ENCODE assay signal across 13 mouse cellular contexts in the genomic region with DNA sequence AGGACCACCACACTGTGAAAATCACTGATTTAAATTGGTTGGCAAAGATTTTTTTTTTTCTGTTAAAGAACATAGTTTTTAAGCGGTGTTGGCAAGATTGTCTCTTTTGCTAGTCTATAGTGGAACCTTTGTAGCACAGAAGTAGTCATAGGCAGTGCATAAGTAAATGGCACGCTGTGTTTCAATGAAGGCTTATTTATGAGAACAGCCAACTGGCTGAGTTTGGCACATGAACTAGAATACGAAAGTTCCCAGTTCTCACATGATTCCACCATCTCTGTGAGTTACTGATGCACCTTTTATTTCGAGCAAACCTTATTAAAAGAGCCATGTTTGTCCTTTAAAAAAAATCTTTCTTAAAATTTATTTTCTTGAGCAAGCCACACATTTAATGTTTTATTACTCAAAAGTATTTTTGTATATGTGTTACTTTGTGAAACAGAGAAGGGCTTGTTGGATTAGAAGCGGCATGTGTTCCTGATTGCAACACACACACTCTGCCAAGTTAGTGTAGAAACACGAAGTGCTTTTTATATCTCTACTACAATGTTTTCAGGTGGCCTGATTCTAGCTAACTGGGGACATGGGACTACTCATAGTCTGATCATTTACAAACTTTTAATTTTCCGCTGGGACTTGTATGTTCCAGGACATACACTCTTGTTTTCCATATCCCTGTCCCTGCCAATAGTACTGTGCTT. TPM values are rescaled to one million over a fixed set of nuclear protein-coding genes. Genes with fewer than 3 reads are reported as not detected.
DNase-seq lines count a peak whose midpoint lies in the region; ATAC-seq and TF ChIP-seq lines count a peak whose summit lies in the region.
"Had no signal": no experiment of that assay in that cellular context is flagged by ENCODE, and none has a peak within 500 bp of the region (broad histone marks: within the 10 kb centered on the region; RNA-seq: fewer than 3 reads in every experiment).

No protein-coding gene starts in this region.

- ATAC-seq in lung, postnatal 0 days, result no peak
- no peak for ATAC-seq in hindbrain, embryonic 16.5 days
- no peak for ATAC-seq in megakaryocyte progenitor cell, adult 5-6 weeks (replicated peaks; ENCODE audit: poor library complexity)

- TF ChIP-seq EP300 in lung, postnatal 0 days (IDR thresholded peaks at IDR 0.05), result no peak

- intact Hi-C loops in gastrocnemius, adult 2 months (cut with DNase I), result no loop called here

- H3K27ac ChIP-seq in gastrocnemius, adult 2 months, result peak overlapping the region; percentile 96
- H3K27ac ChIP-seq in lung, postnatal 0 days (ENCODE audit: low read length), result no peak overlapping the region
- no peak overlapping the region; the same call in 1 of the 2 replicates for H3K27ac ChIP-seq in hindbrain, embryonic 16.5 days (ENCODE audit: low read depth, low read length)
- H3K27ac ChIP-seq in olfactory bulb, adult 2 months (ENCODE audit: insufficient read depth, low read depth, low read length), result peak overlapping the region; percentile 6; the same call in 1 of the 2 replicates
- H3K27ac ChIP-seq: embryonic facial prominence, embryonic 12.5 days; limb, embryonic 12.5 days had no signal

- H3K9me3 ChIP-seq in lung, postnatal 0 days (ENCODE audit: low read length), result no peaks in the 10 kb centered on the region
- no peaks in the 10 kb centered on the region for H3K9me3 ChIP-seq in hindbrain, embryonic 16.5 days (ENCODE audit: control insufficient read depth, low read length)
- H3K9me3 ChIP-seq: embryonic facial prominence, embryonic 12.5 days; limb, embryonic 12.5 days had no signal

- H3K4me3 ChIP-seq in gastrocnemius, adult 2 months, result no peak overlapping the region; the same call in 1 of the 2 replicates
- no peak overlapping the region for H3K4me3 ChIP-seq in lung, postnatal 0 days (ENCODE audit: low read depth, low read length)
- H3K4me3 ChIP-seq in lung, adult 2 months (replicated peaks; ENCODE audit: extremely low read depth, low read depth, low read length), result no peak overlapping the region
- no peak overlapping the region for H3K4me3 ChIP-seq in hindbrain, embryonic 16.5 days (ENCODE audit: low read length)
- H3K4me3 ChIP-seq in olfactory bulb, adult 2 months (ENCODE audit: insufficient read depth, low read depth, low read length), result no peak overlapping the region
- H3K4me3 ChIP-seq: embryonic facial prominence, embryonic 12.5 days; limb, embryonic 12.5 days had no signal

- no peak overlapping the region for H3K9ac ChIP-seq in lung, postnatal 0 days (replicated peaks; ENCODE audit: low read depth)
- H3K9ac ChIP-seq in hindbrain, embryonic 16.5 days (ENCODE audit: low read depth, low read length), result no peak overlapping the region
- H3K9ac ChIP-seq: embryonic facial prominence, embryonic 12.5 days; limb, embryonic 12.5 days had no signal

- no peaks in the 10 kb centered on the region for H3K36me3 ChIP-seq in lung, postnatal 0 days (ENCODE audit: insufficient read depth, low read length)
- no peaks in the 10 kb centered on the region for H3K36me3 ChIP-seq in hindbrain, embryonic 16.5 days (ENCODE audit: control insufficient read depth, insufficient read depth, low read length)
- H3K36me3 ChIP-seq: embryonic facial prominence, embryonic 12.5 days had no signal

- H3K4me2 ChIP-seq in lung, postnatal 0 days (replicated peaks; ENCODE audit: low read depth, low read length), result no peak overlapping the region
- H3K4me2 ChIP-seq in hindbrain, embryonic 16.5 days (ENCODE audit: low read length), result peak overlapping the region; percentile 86
- H3K4me2 ChIP-seq: embryonic facial prominence, embryonic 12.5 days; limb, embryonic 12.5 days had no signal

- peaks cover 2% of the 10 kb centered on the region; the same call in 1 of the 2 replicates for H3K4me1 ChIP-seq in lung, postnatal 0 days (ENCODE audit: insufficient read depth, low read depth, low read length)
- peaks cover 8% of the 10 kb centered on the region; the same call in 1 of the 2 replicates for H3K4me1 ChIP-seq in lung, adult 2 months (ENCODE audit: control insufficient read depth, insufficient read depth, low read length)
- peaks cover 27% of the 10 kb centered on the region for H3K4me1 ChIP-seq in hindbrain, embryonic 16.5 days (ENCODE audit: control insufficient read depth, insufficient read depth, low read depth, low read length)
- peaks cover 3% of the 10 kb centered on the region; the same call in 1 of the 2 replicates for H3K4me1 ChIP-seq in olfactory bulb, adult 2 months (ENCODE audit: control insufficient read depth, insufficient read depth, low read length)

- no peak for DNase-seq in gastrocnemius, adult 2 months
- no peak for DNase-seq in gastrocnemius, postnatal 4 days (ENCODE audit: low spot score in 2 of 2)
- DNase-seq in lung, postnatal 0 days (ENCODE audit: low spot score), result peak; percentile 54
- DNase-seq in lung, adult 2 months, result no peak
- DNase-seq in ovary, adult 18-20 months (ENCODE audit: low spot score), result no peak
- DNase-seq: adrenal gland, adult 8-10 months; cerebellum, adult 2 months; kidney, postnatal 14 days had no signal

- no peaks in the 10 kb centered on the region for H3K27me3 ChIP-seq in lung, postnatal 0 days (replicated peaks; ENCODE audit: insufficient read depth, low read length)
- H3K27me3 ChIP-seq in hindbrain, embryonic 16.5 days (replicated peaks; ENCODE audit: control insufficient read depth, insufficient read depth, low read length), result no peaks in the 10 kb centered on the region
- H3K27me3 ChIP-seq: embryonic facial prominence, embryonic 12.5 days; limb, embryonic 12.5 days had no signal

- WGBS in lung, postnatal 0 days, result 75% methylated on average over 7 of the region's 7 CpGs
- 68% methylated on average over 7 of the region's 7 CpGs for WGBS in lung, adult 2 months
- WGBS in hindbrain, embryonic 16.5 days, result 75% methylated on average over 7 of the region's 7 CpGs
- WGBS in olfactory bulb, adult 2 months, result 38% methylated on average over 7 of the region's 7 CpGs

- TF ChIP-seq POLR2A in lung, adult 2 months (IDR thresholded peaks at IDR 0.05; ENCODE audit: borderline replicate concordance, extremely low read depth, low read depth, low read length), result no peak
- no peak for TF ChIP-seq POLR2A in olfactory bulb, adult 2 months (IDR thresholded peaks at IDR 0.05; ENCODE audit: insufficient read depth, low read depth, low read length)

- TF ChIP-seq CTCF in gastrocnemius, adult 2 months (IDR thresholded peaks at IDR 0.05), result no peak
- no peak for TF ChIP-seq CTCF in lung, postnatal 0 days (IDR thresholded peaks at IDR 0.05)
- no peak for TF ChIP-seq CTCF in lung, adult 2 months (IDR thresholded peaks at IDR 0.05; ENCODE audit: insufficient read depth, low read length)
- no peak for TF ChIP-seq CTCF in olfactory bulb, adult 2 months (IDR thresholded peaks at IDR 0.05; ENCODE audit: insufficient read depth, low read depth, low read length)

RNA-seq across cellular contexts. Expression of a gene that starts 3.8 kb away (rescaled TPM):
- 10 to 100 TPM; 19.9 to 34.9 TPM for total RNA-seq in gastrocnemius, adult 2 months (2021)
- total RNA-seq in gastrocnemius, postnatal 4 days (2021), result 10 to 100 TPM; 16.2 to 18.4 TPM
- 9.6 and 9.9 TPM in 2 replicates for polyA plus RNA-seq in lung, postnatal 0 days (2015; fragmentation: Nextera tagmentation; extraction: Ambion mirVana)
- 7.3 and 8.9 TPM in 2 replicates for polyA plus RNA-seq in lung, adult 2 months (2012; rRNA removed)
- 6.2 and 10.0 TPM in 2 replicates for polyA plus RNA-seq in hindbrain, embryonic 16.5 days (2015; fragmentation: Nextera tagmentation; extraction: Ambion mirVana)
- not detected in 2 replicates for polyA plus RNA-seq in olfactory bulb, adult 2 months (2012; ENCODE audit: insufficient read depth, insufficient read length, low replicate concordance, missing spikeins)
- total RNA-seq in megakaryocyte progenitor cell, adult 5-6 weeks (2015), result 41.2 and 41.7 TPM in 2 replicates
- 36.7 and 43.8 TPM in 2 replicates for total RNA-seq in megakaryocyte progenitor cell, adult 5-6 weeks (2017)

Comparison
In these comparisons a context has a peak if more than half of its experiments do, and no peak if none do; other contexts are left out.
1. H3K27ac ChIP-seq: peak in gastrocnemius, adult 2 months (single experiment) and olfactory bulb, adult 2 months (single experiment); none in lung, postnatal 0 days (single experiment) and hindbrain, embryonic 16.5 days (single experiment).